Mouse (Mus musculus) gastrocnemius, postnatal 4 days (tissue): ENCODE measurements at regions not wholly inside any gene's neighbourhood (a gene's known extent, or its start where the extent isn't known, plus 50 kb on each side); places are given as distances from the start of the nearest gene placed in this dataset.

Experiments used
- DNase-seq, 2 experiments: peaks; one replicate each; pipeline ENCODE4 v3.0.0; 2021 to 2022; ENCODE audit warnings: low spot score in 2 of 2, mixed read lengths in 2 of 2

- no peak for DNase-seq
Observed at GRCm38 (mm10) chr10:98291617-98292016, 565.1 kb upstream of the C030005K15Rik start.

GRCm38 (mm10) chr10:98292140-98292539 is 565.6 kb upstream of the C030005K15Rik start:
- DNase-seq: no peak

- DNase-seq: no peak
Observed at GRCm38 (mm10) chr10:98305667-98306066, 579.1 kb upstream of the C030005K15Rik start.

GRCm38 (mm10) chr10:98309667-98310066 is 583.1 kb upstream of the C030005K15Rik start:
- DNase-seq: no peak

GRCm38 (mm10) chr10:98311403-98311802 is 584.8 kb upstream of the C030005K15Rik start:
- DNase-seq: no peak

GRCm38 (mm10) chr10:98318416-98318815 is 591.9 kb upstream of the C030005K15Rik start:
- DNase-seq: no peak

GRCm38 (mm10) chr10:98323846-98324245 is 590.4 kb upstream of the Atp2b1 start:
- no peak for DNase-seq

- DNase-seq: no peak
Observed at GRCm38 (mm10) chr10:98324591-98324990, 589.6 kb upstream of the Atp2b1 start.

- no peak for DNase-seq
Observed at GRCm38 (mm10) chr10:98325720-98326119, 588.5 kb upstream of the Atp2b1 start.

GRCm38 (mm10) chr10:98332682-98333081 is 581.5 kb upstream of the Atp2b1 start:
- DNase-seq: no peak

- DNase-seq: peak in 1 of 2 experiments; percentile 43
Observed at GRCm38 (mm10) chr10:98333411-98334067, 580.7 kb upstream of the Atp2b1 start.

- DNase-seq: no peak
Observed at GRCm38 (mm10) chr10:98343827-98344226, 570.4 kb upstream of the Atp2b1 start.

GRCm38 (mm10) chr10:98349466-98349865 is 564.7 kb upstream of the Atp2b1 start:
- DNase-seq: peak; percentile 30 to 68

- DNase-seq: no peak
Observed at GRCm38 (mm10) chr10:98350318-98350926, 563.8 kb upstream of the Atp2b1 start.

- DNase-seq: no peak
Observed at GRCm38 (mm10) chr10:98352061-98352460, 562.1 kb upstream of the Atp2b1 start.

GRCm38 (mm10) chr10:98354486-98354885 is 559.7 kb upstream of the Atp2b1 start:
- no peak for DNase-seq

GRCm38 (mm10) chr10:98364604-98365003 is 549.6 kb upstream of the Atp2b1 start:
- DNase-seq: no peak

GRCm38 (mm10) chr10:98372561-98372960 is 541.6 kb upstream of the Atp2b1 start:
- DNase-seq: no peak

- DNase-seq: no peak
Observed at GRCm38 (mm10) chr10:98373314-98373713, 540.9 kb upstream of the Atp2b1 start.

- DNase-seq: no peak
Observed at GRCm38 (mm10) chr10:98374684-98375083, 539.5 kb upstream of the Atp2b1 start.

GRCm38 (mm10) chr10:98388543-98388942 is 525.7 kb upstream of the Atp2b1 start:
- DNase-seq: no peak

GRCm38 (mm10) chr10:98399864-98400263 is 514.3 kb upstream of the Atp2b1 start:
- DNase-seq: no peak
